Mouse (Mus musculus): ENCODE measurements around the gene Psmd14.

GRCm38 (mm10) chr2:61765526-61765925 lies 54.0 kb downstream of the Psmd14 start:
- no peak for TF ChIP-seq GATA1 (IDR thresholded peaks at IDR 0.05; ENCODE audit: low read length)
- TF ChIP-seq TAL1 (IDR thresholded peaks at IDR 0.05; ENCODE audit: low read length) = no peak

All from erythroblast, embryonic 14.5 days (primary cell).